Mouse (Mus musculus): ENCODE data around the gene Lysmd4. TPM values are rescaled to one million over a fixed set of nuclear protein-coding genes. Genes with fewer than 3 reads are reported as not detected.

The Lysmd4 gene
- total RNA-seq (2021) (10 to 100 TPM; 17.3 to 18.2 TPM), polyA plus RNA-seq (2012; rRNA removed) (14.6 and 30.7 TPM in 2 replicates)
- long read RNA-seq, transcript Lysmd4-209 (3 exons, 2,110 nt): major isoform, 19 of 44 reads
- long read RNA-seq, transcript Lysmd4-201 (3 exons, 2,898 nt): minor isoform, 18 of 44 reads
- long read RNA-seq, partial matches to known transcripts: 4 of 44 reads
- long read RNA-seq, other reads (novel, unspliced or antisense): 3 of 44 reads

GRCm38 (mm10) chr7:67222220-67222862 lies at the start of gene Lysmd4:
Lysmd4 (plus strand) TSS chr7:67222544.
- no peaks in the 10 kb centered on the region for H3K79me2 ChIP-seq (replicated peaks; ENCODE audit: control insufficient read depth, insufficient read depth, low read length)
- intact Hi-C loops (cut with DNase I): loop anchor here (5.0 kb wide), 1 partner anchor 150 kb away; the partner anchor contains the start of gene Mef2a

GRCm38 (mm10) chr7:67173522-67174195 lies 48.7 kb upstream of the Lysmd4 start:
- Histone ChIP-seq H3K36me3 (ENCODE audit: control insufficient read depth, insufficient read depth, low read length) (no peaks in the 10 kb centered on the region), H3K27ac (no peak overlapping the region), H3K4me3 (no peak overlapping the region), H3K79me2 (replicated peaks; ENCODE audit: control insufficient read depth, insufficient read depth, low read length) (no peaks in the 10 kb centered on the region), H3K27me3 (ENCODE audit: control insufficient read depth, insufficient read depth, low read length) (no peaks in the 10 kb centered on the region), H3K9ac (ENCODE audit: low read depth, low read length) (no peak overlapping the region), H3K4me1 (ENCODE audit: control insufficient read depth, insufficient read depth, low read length) (no peaks in the 10 kb centered on the region)
- WGBS: 86% methylated on average over 2 of the region's 2 CpGs
- intact Hi-C loops (cut with DNase I): no loop called here
- no peak for DNase-seq
- TF ChIP-seq CTCF (IDR thresholded peaks at IDR 0.05) (no peak), EP300 (IDR thresholded peaks at IDR 0.05; ENCODE audit: insufficient read depth, low read depth, low read length) (no peak), POLR2A (IDR thresholded peaks at IDR 0.05; ENCODE audit: insufficient read depth, low read depth, low read length) (no peak)

More at GRCm38 (mm10) chr7:67222220-67222862, at the start of gene Lysmd4:
- Histone ChIP-seq H3K27ac (peak within 1 kb of the TSS; percentile 81), H3K27me3 (ENCODE audit: control insufficient read depth, insufficient read depth, low read length) (no peaks in the 10 kb centered on the region), H3K4me3 (peak within 1 kb of the TSS; percentile 71), H3K36me3 (ENCODE audit: control insufficient read depth, insufficient read depth, low read length) (peaks cover 2% of the 10 kb centered on the region; the same call in 1 of the 2 replicates), H3K9ac (ENCODE audit: low read depth, low read length) (peak within 1 kb of the TSS; percentile 83), H3K4me1 (ENCODE audit: control insufficient read depth, insufficient read depth, low read length) (peaks cover 1% of the 10 kb centered on the region; the same call in 1 of the 2 replicates)
- 2% methylated on average over 31 of the region's 31 CpGs for WGBS
- peak; percentile 98 for DNase-seq
- TF ChIP-seq EP300 (IDR thresholded peaks at IDR 0.05; ENCODE audit: insufficient read depth, low read depth, low read length) (no peak), POLR2A (IDR thresholded peaks at IDR 0.05; ENCODE audit: insufficient read depth, low read depth, low read length) (peak; percentile 66; the same call in 1 of the 2 replicates)

- Histone ChIP-seq H3K4me3 (no peak overlapping the region), H3K9ac (ENCODE audit: low read depth, low read length) (no peak overlapping the region), H3K36me3 (ENCODE audit: control insufficient read depth, insufficient read depth, low read length) (no peaks in the 10 kb centered on the region), H3K27me3 (ENCODE audit: control insufficient read depth, insufficient read depth, low read length) (no peaks in the 10 kb centered on the region), H3K4me1 (ENCODE audit: control insufficient read depth, insufficient read depth, low read length) (no peaks in the 10 kb centered on the region), H3K79me2 (replicated peaks; ENCODE audit: control insufficient read depth, insufficient read depth, low read length) (no peaks in the 10 kb centered on the region), H3K27ac (no peak overlapping the region)
- DNase-seq: no peak
- intact Hi-C loops (cut with DNase I): no loop called here
- TF ChIP-seq EP300 (IDR thresholded peaks at IDR 0.05; ENCODE audit: insufficient read depth, low read depth, low read length) (no peak), CTCF (IDR thresholded peaks at IDR 0.05) (no peak), POLR2A (IDR thresholded peaks at IDR 0.05; ENCODE audit: insufficient read depth, low read depth, low read length) (no peak)
- WGBS: 59% methylated on average over 4 of the region's 4 CpGs
These were observed 38.6 kb upstream of the Lysmd4 start for GRCm38 (mm10) chr7:67183786-67184185.

DNA sequence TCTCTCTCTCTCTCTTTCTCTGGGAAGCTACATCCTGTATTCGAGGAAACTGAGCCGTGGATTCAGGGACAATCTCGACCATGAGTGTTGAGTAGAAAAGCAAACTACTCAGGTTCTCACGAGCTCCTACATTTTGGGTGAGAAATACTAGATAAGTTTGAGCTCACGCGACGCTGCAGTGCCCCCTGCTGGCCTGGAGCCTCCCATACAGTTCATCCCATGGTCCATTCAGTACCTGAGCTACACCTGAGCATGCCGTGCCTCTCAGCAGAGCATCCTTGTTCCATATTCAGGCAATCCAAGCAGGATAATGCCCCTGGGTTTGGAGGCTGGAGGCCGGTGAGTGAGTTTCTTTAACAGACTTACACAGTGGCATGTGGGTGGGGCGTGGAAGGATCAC lies 22.9 kb upstream of the Lysmd4 start:
- no peaks in the 10 kb centered on the region for H3K79me2 ChIP-seq (replicated peaks; ENCODE audit: control insufficient read depth, insufficient read depth, low read length)
- no peak overlapping the region for H3K9ac ChIP-seq (ENCODE audit: low read depth, low read length)
- WGBS: 14% methylated on average over 10 of the region's 10 CpGs
- H3K4me1 ChIP-seq (ENCODE audit: control insufficient read depth, insufficient read depth, low read length): no peaks in the 10 kb centered on the region
- intact Hi-C loops (cut with DNase I): loop anchor here (1.0 to 5.0 kb wide), 4 partner anchors 137 to 489 kb away; partner anchors contain the start of gene Adamts17
- H3K4me3 ChIP-seq: no peak overlapping the region
- no peaks in the 10 kb centered on the region for H3K36me3 ChIP-seq (ENCODE audit: control insufficient read depth, insufficient read depth, low read length)
- no peak overlapping the region for H3K27ac ChIP-seq
- DNase-seq: peak; percentile 45 to 76
- TF ChIP-seq EP300 (IDR thresholded peaks at IDR 0.05; ENCODE audit: insufficient read depth, low read depth, low read length) (peak; percentile 72), POLR2A (IDR thresholded peaks at IDR 0.05; ENCODE audit: insufficient read depth, low read depth, low read length) (no peak), CTCF (IDR thresholded peaks at IDR 0.05) (peak; percentile 89)
- H3K27me3 ChIP-seq (ENCODE audit: control insufficient read depth, insufficient read depth, low read length): no peaks in the 10 kb centered on the region

DNA sequence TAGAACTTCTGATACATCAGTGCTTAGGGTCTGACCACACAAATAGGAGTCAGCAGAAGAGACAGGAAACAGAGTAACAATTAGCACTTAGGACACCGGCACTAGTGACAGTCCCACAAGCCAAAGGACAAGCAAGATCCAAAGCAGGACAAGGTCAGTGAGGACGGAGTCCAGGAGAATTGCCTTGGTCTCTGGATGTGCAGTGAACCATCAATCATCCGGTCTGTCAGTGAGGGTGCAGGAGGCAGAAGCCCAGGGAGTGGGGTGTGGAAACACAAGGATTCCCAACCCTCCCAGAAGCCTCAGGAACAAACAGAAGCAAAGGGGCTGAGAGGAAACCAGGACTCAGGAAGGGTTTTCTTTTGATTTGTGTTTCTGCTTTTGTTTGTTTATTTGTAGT lies 18.7 kb upstream of the Lysmd4 start:
- H3K27ac ChIP-seq: no peak overlapping the region
- intact Hi-C loops (cut with DNase I): no loop called here
- no peak overlapping the region for H3K9ac ChIP-seq (ENCODE audit: low read depth, low read length)
- no peaks in the 10 kb centered on the region for H3K36me3 ChIP-seq (ENCODE audit: control insufficient read depth, insufficient read depth, low read length)
- DNase-seq: no peak
- H3K79me2 ChIP-seq (replicated peaks; ENCODE audit: control insufficient read depth, insufficient read depth, low read length): no peaks in the 10 kb centered on the region
- H3K4me3 ChIP-seq: no peak overlapping the region
- H3K4me1 ChIP-seq (ENCODE audit: control insufficient read depth, insufficient read depth, low read length): no peaks in the 10 kb centered on the region
- no peaks in the 10 kb centered on the region for H3K27me3 ChIP-seq (ENCODE audit: control insufficient read depth, insufficient read depth, low read length)
- 76% methylated on average over 3 of the region's 3 CpGs for WGBS
- TF ChIP-seq POLR2A (IDR thresholded peaks at IDR 0.05; ENCODE audit: insufficient read depth, low read depth, low read length): no peak
- no peak for TF ChIP-seq EP300 (IDR thresholded peaks at IDR 0.05; ENCODE audit: insufficient read depth, low read depth, low read length)
- no peak for TF ChIP-seq CTCF (IDR thresholded peaks at IDR 0.05)

Data from heart, adult 2 months (tissue).